21 mouse cellular contexts compared by ENCODE assay signal in the genomic region with DNA sequence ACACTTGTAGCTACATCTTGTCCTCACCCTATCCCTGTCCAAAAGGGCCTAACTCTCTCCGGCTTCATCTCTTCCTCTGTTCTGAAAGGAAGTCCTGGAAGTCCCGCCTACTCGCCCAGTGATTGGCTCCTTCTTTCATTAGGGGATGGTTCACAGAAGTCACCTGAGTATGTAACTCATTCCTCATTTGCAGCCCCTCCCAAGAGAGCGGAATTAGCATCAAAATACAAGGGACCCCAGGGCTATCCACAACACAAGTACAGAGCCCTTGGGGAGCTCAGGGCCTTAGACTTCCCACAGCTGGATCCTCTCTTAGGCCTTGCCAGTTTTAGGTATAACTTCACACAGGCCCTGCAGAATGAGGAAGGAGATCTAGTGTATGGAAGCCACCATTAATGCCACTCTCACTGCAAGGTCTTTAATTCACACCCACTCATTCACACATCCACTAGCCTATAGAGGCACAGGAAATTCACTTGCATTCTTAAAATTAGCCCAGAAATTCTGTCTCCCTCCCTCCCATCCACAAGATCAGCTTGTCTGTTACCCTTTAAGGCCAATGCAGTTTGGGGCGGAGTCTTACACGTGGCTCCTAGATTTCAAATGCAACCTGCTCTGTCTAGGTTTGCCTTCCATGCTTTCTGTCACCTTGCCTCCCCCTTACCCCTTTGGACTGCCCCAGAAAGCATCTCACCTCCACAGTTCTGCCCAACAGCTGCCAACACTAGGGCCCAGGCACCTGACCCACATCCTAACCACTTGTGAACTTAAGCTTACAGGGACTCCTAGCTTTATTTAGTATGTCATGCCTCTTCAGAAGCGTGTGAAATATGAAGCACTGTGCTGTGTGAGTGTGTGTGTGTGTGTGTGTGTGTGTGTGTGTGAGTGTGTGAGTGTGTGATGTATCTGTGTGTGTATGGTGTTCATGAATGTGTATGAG.
DNase-seq lines count a peak whose midpoint lies in the region; ATAC-seq and TF ChIP-seq lines count a peak whose summit lies in the region.
"Had no signal": no experiment of that assay in that cellular context is flagged by ENCODE, and none has a peak within 500 bp of the region (broad histone marks: within the 10 kb centered on the region; RNA-seq: fewer than 3 reads in every experiment).

No protein-coding gene starts in this region.

- no peaks in the 10 kb centered on the region for H3K27me3 ChIP-seq in hindbrain, embryonic 11.5 days (ENCODE audit: control insufficient read depth, insufficient read depth, low read length)
- H3K27me3 ChIP-seq in hindbrain, embryonic 13.5 days = no peaks in the 10 kb centered on the region
- H3K27me3 ChIP-seq in ES-Bruce4 (ENCODE audit: control insufficient read depth, insufficient read depth, low read length, poor library complexity, severe bottlenecking) = no peaks in the 10 kb centered on the region
- H3K27me3 ChIP-seq in embryonic facial prominence, embryonic 10.5 days (replicated peaks; ENCODE audit: low read depth, poor library complexity, severe bottlenecking) = 0 out of 2 replicates have a peak, but pooled peaks cover 7% of the 10 kb centered on the region
- H3K27me3 ChIP-seq: embryonic facial prominence, embryonic 12.5 days; heart, embryonic 13.5 days; limb, embryonic 15.5 days; liver, embryonic 15.5 days; neural tube, embryonic 13.5 days had no signal

- H3K4me3 ChIP-seq in hindbrain, embryonic 11.5 days (ENCODE audit: low read depth, low read length) = no peak overlapping the region
- no peak overlapping the region for H3K4me3 ChIP-seq in hindbrain, embryonic 13.5 days
- peak overlapping the region; percentile 61 for H3K4me3 ChIP-seq in ES-Bruce4 (ENCODE audit: low read depth, low read length)
- no peak overlapping the region for H3K4me3 ChIP-seq in embryonic facial prominence, embryonic 10.5 days
- H3K4me3 ChIP-seq: embryonic facial prominence, embryonic 12.5 days; heart, embryonic 13.5 days; limb, embryonic 15.5 days; liver, embryonic 15.5 days; neural tube, embryonic 13.5 days had no signal

- no peak overlapping the region for H3K4me2 ChIP-seq in hindbrain, embryonic 11.5 days (replicated peaks; ENCODE audit: low read depth, low read length)
- no peak overlapping the region for H3K4me2 ChIP-seq in hindbrain, embryonic 13.5 days
- H3K4me2 ChIP-seq: embryonic facial prominence, embryonic 12.5 days; heart, embryonic 13.5 days; limb, embryonic 15.5 days; liver, embryonic 15.5 days; neural tube, embryonic 13.5 days had no signal

- no peaks in the 10 kb centered on the region for H3K9me3 ChIP-seq in hindbrain, embryonic 11.5 days (ENCODE audit: control insufficient read depth, low read length)
- no peaks in the 10 kb centered on the region for H3K9me3 ChIP-seq in hindbrain, embryonic 13.5 days
- H3K9me3 ChIP-seq in ES-Bruce4 (replicated peaks; ENCODE audit: control insufficient read depth, insufficient read depth, low read length, poor library complexity, severe bottlenecking) = no peaks in the 10 kb centered on the region
- no peaks in the 10 kb centered on the region for H3K9me3 ChIP-seq in embryonic facial prominence, embryonic 10.5 days
- H3K9me3 ChIP-seq: embryonic facial prominence, embryonic 12.5 days; G1E; limb, embryonic 15.5 days; liver, embryonic 15.5 days; neural tube, embryonic 13.5 days had no signal

- no peaks in the 10 kb centered on the region for H3K4me1 ChIP-seq in hindbrain, embryonic 11.5 days (replicated peaks; ENCODE audit: control insufficient read depth, insufficient read depth, low read length)
- H3K4me1 ChIP-seq in hindbrain, embryonic 13.5 days (replicated peaks) = peaks cover 4% of the 10 kb centered on the region
- peaks cover 4% of the 10 kb centered on the region for H3K4me1 ChIP-seq in ES-Bruce4 (ENCODE audit: control insufficient read depth, insufficient read depth, low read length)
- peaks cover 18% of the 10 kb centered on the region for H3K4me1 ChIP-seq in embryonic facial prominence, embryonic 10.5 days
- H3K4me1 ChIP-seq: embryonic facial prominence, embryonic 12.5 days; limb, embryonic 15.5 days; liver, embryonic 15.5 days; neural tube, embryonic 13.5 days had no signal

- 39% methylated on average over 7 of the region's 7 CpGs for WGBS in hindbrain, embryonic 11.5 days
- 38% methylated on average over 7 of the region's 7 CpGs for WGBS in hindbrain, embryonic 13.5 days
- WGBS in embryonic facial prominence, embryonic 10.5 days = 35% methylated on average over 7 of the region's 7 CpGs

- H3K27ac ChIP-seq in hindbrain, embryonic 11.5 days (ENCODE audit: low read depth, low read length) = no peak overlapping the region
- H3K27ac ChIP-seq in hindbrain, embryonic 13.5 days = no peak overlapping the region
- peak overlapping the region; percentile 96 for H3K27ac ChIP-seq in ES-Bruce4 (ENCODE audit: insufficient read depth, low read length)
- H3K27ac ChIP-seq in embryonic facial prominence, embryonic 10.5 days (replicated peaks) = no peak overlapping the region
- H3K27ac ChIP-seq: embryonic facial prominence, embryonic 12.5 days; heart, embryonic 13.5 days; limb, embryonic 15.5 days; liver, embryonic 15.5 days; macrophage; neural tube, embryonic 13.5 days had no signal

- peak; percentile 17 for DNase-seq in hindbrain, embryonic 11.5 days (ENCODE audit: low spot score)
- peak; percentile 86 for DNase-seq in WW6 (ENCODE audit: low read depth, low spot score)
- peak; percentile 34 for DNase-seq in embryonic facial prominence, embryonic 10.5 days (ENCODE audit: low spot score)
- no peak for DNase-seq in spleen, adult 12 weeks (ENCODE audit: low spot score)
- no peak for DNase-seq in adrenal gland, adult 8-10 months
- DNase-seq in kidney, postnatal 14 days = no peak
- DNase-seq: cerebellum, postnatal 10 days; heart, adult 11 months; kidney, adult 18-20 months; kidney, postnatal 25 days; thymus, adult 18-20 months; thymus, postnatal 4 days had no signal

- TF ChIP-seq CTCF in ES-Bruce4 (IDR thresholded peaks at IDR 0.05; ENCODE audit: low read depth, low read length) = no peak

- peak; percentile 86 for TF ChIP-seq POLR2A in ES-Bruce4 (IDR thresholded peaks at IDR 0.05; ENCODE audit: insufficient read depth, low read length)

- H3K36me3 ChIP-seq in hindbrain, embryonic 11.5 days (ENCODE audit: control insufficient read depth, insufficient read depth, low read length) = no peaks in the 10 kb centered on the region
- no peaks in the 10 kb centered on the region for H3K36me3 ChIP-seq in hindbrain, embryonic 13.5 days
- no peaks in the 10 kb centered on the region for H3K36me3 ChIP-seq in ES-Bruce4 (ENCODE audit: control insufficient read depth, insufficient read depth, low read length, poor library complexity, severe bottlenecking)
- no peaks in the 10 kb centered on the region for H3K36me3 ChIP-seq in embryonic facial prominence, embryonic 10.5 days (replicated peaks)
- H3K36me3 ChIP-seq: embryonic facial prominence, embryonic 12.5 days; G1E; heart, embryonic 13.5 days; limb, embryonic 15.5 days; liver, embryonic 15.5 days; neural tube, embryonic 13.5 days had no signal

- no peak overlapping the region for H3K9ac ChIP-seq in hindbrain, embryonic 11.5 days (ENCODE audit: low read depth, low read length)
- no peak overlapping the region for H3K9ac ChIP-seq in hindbrain, embryonic 13.5 days
- H3K9ac ChIP-seq in ES-Bruce4 (ENCODE audit: low read depth, poor library complexity, severe bottlenecking) = peak overlapping the region; percentile 60
- H3K9ac ChIP-seq: embryonic facial prominence, embryonic 12.5 days; heart, embryonic 13.5 days; limb, embryonic 15.5 days; liver, embryonic 15.5 days; neural tube, embryonic 13.5 days had no signal

- 0 out of 2 replicates have a peak, but pooled peaks have one; percentile 55 for TF ChIP-seq EP300 in ES-Bruce4 (IDR thresholded peaks at IDR 0.05; ENCODE audit: insufficient read depth, low read depth, low read length)

- ATAC-seq in hindbrain, embryonic 11.5 days (ENCODE audit: low FRiP score) = no peak; the same call in 1 of the 2 replicates
- ATAC-seq in hindbrain, embryonic 13.5 days (ENCODE audit: low FRiP score) = no peak

Comparison
In these comparisons a context has a peak if more than half of its experiments do, and no peak if none do; other contexts are left out.
1. DNase-seq: peak in hindbrain, embryonic 11.5 days (single experiment), WW6 (single experiment) and embryonic facial prominence, embryonic 10.5 days (single experiment); none in spleen, adult 12 weeks (single experiment), adrenal gland, adult 8-10 months (single experiment) and kidney, postnatal 14 days (single experiment).